ENCODE assay signal across 11 mouse cellular contexts in genomic region chr17:56815057-56815345, GRCm38 (mm10). TPM values are rescaled to one million over a fixed set of nuclear protein-coding genes. Genes with fewer than 3 reads are reported as not detected.
DNase-seq lines count a peak whose midpoint lies in the region; ATAC-seq and TF ChIP-seq lines count a peak whose summit lies in the region.
"Had no signal": no experiment of that assay in that cellular context is flagged by ENCODE, and none has a peak within 500 bp of the region (broad histone marks: within the 10 kb centered on the region; RNA-seq: fewer than 3 reads in every experiment).

No protein-coding gene starts in this region.

- no peaks in the 10 kb centered on the region for H3K27me3 ChIP-seq in heart, postnatal 0 days (ENCODE audit: control insufficient read depth, insufficient read depth, low read length)
- no peaks in the 10 kb centered on the region for H3K27me3 ChIP-seq in heart, embryonic 11.5 days (ENCODE audit: control insufficient read depth, insufficient read depth, low read length)
- peaks cover 8% of the 10 kb centered on the region; the same call in 1 of the 2 replicates for H3K27me3 ChIP-seq in forebrain, embryonic 12.5 days
- 0 out of 2 replicates have a peak, but pooled peaks cover 12% of the 10 kb centered on the region for H3K27me3 ChIP-seq in hindbrain, embryonic 13.5 days
- H3K27me3 ChIP-seq in neural tube, embryonic 13.5 days: 0 out of 2 replicates have a peak, but pooled peaks cover 7% of the 10 kb centered on the region

- WGBS in heart, postnatal 0 days: 82% methylated on average over 3 of the region's 3 CpGs
- 79% methylated on average over 3 of the region's 3 CpGs for WGBS in heart, embryonic 11.5 days (ENCODE audit: insufficient replicate concordance)
- WGBS in forebrain, embryonic 12.5 days: 56% methylated on average over 3 of the region's 3 CpGs
- WGBS in hindbrain, embryonic 13.5 days: 39% methylated on average over 3 of the region's 3 CpGs
- 38% methylated on average over 3 of the region's 3 CpGs for WGBS in neural tube, embryonic 13.5 days

- peaks cover 26% of the 10 kb centered on the region for H3K4me1 ChIP-seq in heart, postnatal 0 days (ENCODE audit: control insufficient read depth, insufficient read depth)
- H3K4me1 ChIP-seq in heart, embryonic 11.5 days (ENCODE audit: control insufficient read depth, insufficient read depth, low read length): peaks cover 23% of the 10 kb centered on the region
- H3K4me1 ChIP-seq in forebrain, embryonic 12.5 days: peaks cover 66% of the 10 kb centered on the region
- peaks cover 69% of the 10 kb centered on the region for H3K4me1 ChIP-seq in hindbrain, embryonic 13.5 days (replicated peaks)
- H3K4me1 ChIP-seq in neural tube, embryonic 13.5 days (replicated peaks): peaks cover 70% of the 10 kb centered on the region

- no peak for ATAC-seq in heart, postnatal 0 days (ENCODE audit: insufficient read depth, low read depth)
- ATAC-seq in heart, embryonic 11.5 days (replicated peaks; ENCODE audit: insufficient number of reproducible peaks, low FRiP score, low TSS enrichment): no peak
- ATAC-seq in forebrain, embryonic 12.5 days (ENCODE audit: low FRiP score): peak; percentile 10; the same call in 1 of the 2 replicates
- ATAC-seq in hindbrain, embryonic 13.5 days (ENCODE audit: low FRiP score): 0 out of 2 replicates have a peak, but pooled peaks have one; percentile 3
- no peak for ATAC-seq in neural tube, embryonic 13.5 days (ENCODE audit: low read depth)

- no peak for DNase-seq in heart, postnatal 0 days (ENCODE audit: low spot score)
- no peak for DNase-seq in spleen, postnatal 36 days (ENCODE audit: low spot score in 2 of 2)
- DNase-seq in embryo, embryonic 10 days (ENCODE audit: low spot score): no peak
- no peak for DNase-seq in cerebellum, adult 9-10 months

- no peak for TF ChIP-seq EP300 in heart, postnatal 0 days (IDR thresholded peaks at IDR 0.05; ENCODE audit: low read depth)

- no peak overlapping the region for H3K4me3 ChIP-seq in heart, postnatal 0 days (ENCODE audit: low read depth, low read length)
- no peak overlapping the region for H3K4me3 ChIP-seq in heart, embryonic 11.5 days (ENCODE audit: low read depth, low read length)
- H3K4me3 ChIP-seq in forebrain, embryonic 12.5 days (replicated peaks): no peak overlapping the region
- H3K4me3 ChIP-seq in hindbrain, embryonic 13.5 days: no peak overlapping the region
- H3K4me3 ChIP-seq in neural tube, embryonic 13.5 days: no peak overlapping the region

- H3K27ac ChIP-seq in heart, postnatal 0 days (ENCODE audit: low read depth): peak overlapping the region; percentile 64
- no peak overlapping the region for H3K27ac ChIP-seq in heart, embryonic 11.5 days (ENCODE audit: low read depth, low read length)
- peak overlapping the region; percentile 90 for H3K27ac ChIP-seq in forebrain, embryonic 12.5 days
- H3K27ac ChIP-seq in hindbrain, embryonic 13.5 days: peak overlapping the region; percentile 88
- H3K27ac ChIP-seq in neural tube, embryonic 13.5 days (replicated peaks): peak overlapping the region; percentile 80

- TF ChIP-seq CTCF in heart, postnatal 0 days (IDR thresholded peaks at IDR 0.05; ENCODE audit: low read depth): no peak

- H3K4me2 ChIP-seq in heart, postnatal 0 days (ENCODE audit: low read depth, low read length): no peak overlapping the region
- H3K4me2 ChIP-seq in heart, embryonic 11.5 days: no peak overlapping the region
- peak overlapping the region; percentile 36 for H3K4me2 ChIP-seq in forebrain, embryonic 12.5 days
- peak overlapping the region; percentile 42; the same call in 1 of the 2 replicates for H3K4me2 ChIP-seq in hindbrain, embryonic 13.5 days
- peak overlapping the region; percentile 33; the same call in 1 of the 2 replicates for H3K4me2 ChIP-seq in neural tube, embryonic 13.5 days

- H3K36me3 ChIP-seq in heart, postnatal 0 days (replicated peaks; ENCODE audit: control insufficient read depth, insufficient read depth, low read length): no peaks in the 10 kb centered on the region
- H3K36me3 ChIP-seq in heart, embryonic 11.5 days (ENCODE audit: control insufficient read depth, insufficient read depth, low read length): no peaks in the 10 kb centered on the region
- no peaks in the 10 kb centered on the region for H3K36me3 ChIP-seq in forebrain, embryonic 12.5 days (replicated peaks)
- no peaks in the 10 kb centered on the region for H3K36me3 ChIP-seq in hindbrain, embryonic 13.5 days
- H3K36me3 ChIP-seq in neural tube, embryonic 13.5 days: no peaks in the 10 kb centered on the region

- no peaks in the 10 kb centered on the region for H3K9me3 ChIP-seq in heart, postnatal 0 days (replicated peaks; ENCODE audit: control insufficient read depth, low read length)
- H3K9me3 ChIP-seq in heart, embryonic 11.5 days (replicated peaks; ENCODE audit: control insufficient read depth, low read length): no peaks in the 10 kb centered on the region
- H3K9me3 ChIP-seq in forebrain, embryonic 12.5 days: no peaks in the 10 kb centered on the region
- no peaks in the 10 kb centered on the region for H3K9me3 ChIP-seq in hindbrain, embryonic 13.5 days
- H3K9me3 ChIP-seq in neural tube, embryonic 13.5 days: no peaks in the 10 kb centered on the region

- no peak overlapping the region for H3K9ac ChIP-seq in heart, postnatal 0 days (replicated peaks; ENCODE audit: low read depth, low read length)
- no peak overlapping the region for H3K9ac ChIP-seq in heart, embryonic 11.5 days (ENCODE audit: low read depth, low read length)
- no peak overlapping the region for H3K9ac ChIP-seq in forebrain, embryonic 12.5 days
- no peak overlapping the region; the same call in 1 of the 2 replicates for H3K9ac ChIP-seq in hindbrain, embryonic 13.5 days
- 0 out of 2 replicates have a peak overlapping the region, but pooled peaks have one; percentile 26 for H3K9ac ChIP-seq in neural tube, embryonic 13.5 days
- H3K9ac ChIP-seq: liver, postnatal 0 days had no signal

RNA-seq across cellular contexts. Expression of gene Rfx2, which starts 15.8 kb away (rescaled TPM):
- total RNA-seq in heart, postnatal 0 days (2014; rRNA removed; ENCODE audit: low replicate concordance): 7.0 and 17.9 TPM in 2 replicates
- polyA plus RNA-seq in heart, postnatal 0 days (2015; fragmentation: Nextera tagmentation; extraction: Ambion mirVana): 2.6 and 3.5 TPM in 2 replicates
- 3.2 and 3.3 TPM in 2 replicates for polyA plus RNA-seq in heart, embryonic 11.5 days (2014; fragmentation: Nextera tagmentation; extraction: Ambion mirVana)
- 7.2 and 7.8 TPM in 2 replicates for polyA plus RNA-seq in forebrain, embryonic 12.5 days (2016; fragmentation: Nextera tagmentation; extraction: Ambion mirVana)
- 5.6 and 8.0 TPM in 2 replicates for polyA plus RNA-seq in hindbrain, embryonic 13.5 days (2015; fragmentation: Nextera tagmentation; extraction: Ambion mirVana)
- 4.6 and 5.2 TPM in 2 replicates for polyA plus RNA-seq in neural tube, embryonic 13.5 days (2015; fragmentation: Nextera tagmentation; extraction: Ambion mirVana)

RNA-seq across cellular contexts. Expression of gene Prr22, which starts 45.0 kb away (rescaled TPM):
- 0.62 TPM in 1 of 2 replicates, not detected in the other for total RNA-seq in heart, postnatal 0 days (2014; rRNA removed; ENCODE audit: low replicate concordance)
- 0.49 and 0.67 TPM in 2 replicates for polyA plus RNA-seq in heart, postnatal 0 days (2015; fragmentation: Nextera tagmentation; extraction: Ambion mirVana)
- polyA plus RNA-seq in heart, embryonic 11.5 days (2014; fragmentation: Nextera tagmentation; extraction: Ambion mirVana): 0.97 and 1.0 TPM in 2 replicates
- 1.2 and 1.3 TPM in 2 replicates for polyA plus RNA-seq in forebrain, embryonic 12.5 days (2016; fragmentation: Nextera tagmentation; extraction: Ambion mirVana)
- polyA plus RNA-seq in hindbrain, embryonic 13.5 days (2015; fragmentation: Nextera tagmentation; extraction: Ambion mirVana): 1.0 TPM in 2 replicates
- polyA plus RNA-seq in neural tube, embryonic 13.5 days (2015; fragmentation: Nextera tagmentation; extraction: Ambion mirVana): 0.95 and 1.1 TPM in 2 replicates

RNA-seq across cellular contexts. Expression of gene Dus3l, which starts 50.4 kb away (rescaled TPM):
- 25.8 and 28.9 TPM in 2 replicates for total RNA-seq in heart, postnatal 0 days (2014; rRNA removed; ENCODE audit: low replicate concordance)
- 21.1 and 23.0 TPM in 2 replicates for polyA plus RNA-seq in heart, postnatal 0 days (2015; fragmentation: Nextera tagmentation; extraction: Ambion mirVana)
- polyA plus RNA-seq in heart, embryonic 11.5 days (2014; fragmentation: Nextera tagmentation; extraction: Ambion mirVana): 28.4 and 32.1 TPM in 2 replicates
- polyA plus RNA-seq in forebrain, embryonic 12.5 days (2016; fragmentation: Nextera tagmentation; extraction: Ambion mirVana): 46.6 and 49.4 TPM in 2 replicates
- 67.1 and 68.7 TPM in 2 replicates for polyA plus RNA-seq in hindbrain, embryonic 13.5 days (2015; fragmentation: Nextera tagmentation; extraction: Ambion mirVana)
- 61.5 and 64.6 TPM in 2 replicates for polyA plus RNA-seq in neural tube, embryonic 13.5 days (2015; fragmentation: Nextera tagmentation; extraction: Ambion mirVana)

RNA-seq across cellular contexts. Expression of gene Nrtn, which starts 57.7 kb away (rescaled TPM):
- total RNA-seq in heart, postnatal 0 days (2014; rRNA removed; ENCODE audit: low replicate concordance): 83.1 and 104 TPM in 2 replicates
- 33.9 and 35.5 TPM in 2 replicates for polyA plus RNA-seq in heart, postnatal 0 days (2015; fragmentation: Nextera tagmentation; extraction: Ambion mirVana)
- 4.6 and 5.2 TPM in 2 replicates for polyA plus RNA-seq in heart, embryonic 11.5 days (2014; fragmentation: Nextera tagmentation; extraction: Ambion mirVana)
- 3.2 and 5.9 TPM in 2 replicates for polyA plus RNA-seq in forebrain, embryonic 12.5 days (2016; fragmentation: Nextera tagmentation; extraction: Ambion mirVana)
- polyA plus RNA-seq in hindbrain, embryonic 13.5 days (2015; fragmentation: Nextera tagmentation; extraction: Ambion mirVana): 0.78 and 1.5 TPM in 2 replicates
- 1.1 and 1.7 TPM in 2 replicates for polyA plus RNA-seq in neural tube, embryonic 13.5 days (2015; fragmentation: Nextera tagmentation; extraction: Ambion mirVana)

RNA-seq across cellular contexts. Expression of gene Acsbg2, which starts 59.2 kb away (rescaled TPM):
- not detected in 2 replicates for total RNA-seq in heart, postnatal 0 days (2014; rRNA removed; ENCODE audit: low replicate concordance)
- polyA plus RNA-seq in heart, postnatal 0 days (2015; fragmentation: Nextera tagmentation; extraction: Ambion mirVana): 0.04 TPM in 1 of 2 replicates, not detected in the other
- not detected in 2 replicates for polyA plus RNA-seq in heart, embryonic 11.5 days (2014; fragmentation: Nextera tagmentation; extraction: Ambion mirVana)
- polyA plus RNA-seq in forebrain, embryonic 12.5 days (2016; fragmentation: Nextera tagmentation; extraction: Ambion mirVana): not detected in 2 replicates
- 0.06 TPM in 2 replicates for polyA plus RNA-seq in hindbrain, embryonic 13.5 days (2015; fragmentation: Nextera tagmentation; extraction: Ambion mirVana)
- polyA plus RNA-seq in neural tube, embryonic 13.5 days (2015; fragmentation: Nextera tagmentation; extraction: Ambion mirVana): not detected in 2 replicates
- total RNA-seq: left cerebral cortex, adult 8-10 months had no signal
- polyA plus RNA-seq: liver, postnatal 0 days; stomach, embryonic 14.5 days had no signal

Comparison
In these comparisons a context has a peak if more than half of its experiments do, and no peak if none do; other contexts are left out.
1. ATAC-seq: peak in forebrain, embryonic 12.5 days (single experiment) and hindbrain, embryonic 13.5 days (single experiment); none in heart, postnatal 0 days (single experiment), heart, embryonic 11.5 days (single experiment) and neural tube, embryonic 13.5 days (single experiment).
2. H3K4me2 ChIP-seq: peak in forebrain, embryonic 12.5 days (single experiment), hindbrain, embryonic 13.5 days (single experiment) and neural tube, embryonic 13.5 days (single experiment); none in heart, postnatal 0 days (single experiment) and heart, embryonic 11.5 days (single experiment).